Mouse (Mus musculus): ENCODE results near the gene Ddr2. TPM values are rescaled to one million over a fixed set of nuclear protein-coding genes. Genes with fewer than 3 reads are reported as not detected.
A peak's percentile ranks its signal among the peaks of the same experiment; 100 is the strongest.

Ddr2 gene
- polyA plus RNA-seq, 2 experiments: 0.47 to 0.72 TPM

DNA sequence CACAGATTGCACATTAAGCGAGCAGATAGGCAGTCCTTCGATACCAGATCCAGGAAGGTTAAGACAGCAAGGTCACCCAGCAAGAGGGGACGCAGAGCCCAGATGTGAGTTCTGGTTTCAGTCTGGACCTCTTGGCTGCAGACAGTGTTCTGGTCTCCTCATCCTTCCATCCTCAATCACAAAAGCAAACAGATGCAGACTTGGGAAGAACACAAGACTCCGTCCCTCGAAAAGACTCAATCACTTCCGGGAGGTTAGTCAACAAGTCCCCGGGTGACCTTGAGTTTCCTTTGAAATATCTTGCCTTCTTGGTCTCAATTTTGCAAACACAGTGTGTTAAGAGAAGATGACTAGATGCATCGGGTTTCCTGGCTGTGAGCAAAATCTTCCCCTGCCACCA is 45.6 kb downstream of the Ddr2 start:
- WGBS (ENCODE audit: insufficient replicate concordance): 68% methylated on average over 8 of the region's 8 CpGs
- DNase-seq (ENCODE audit: low read depth in 3 of 3, low spot score in 3 of 3): no peak
- Histone ChIP-seq H3K27me3 (ENCODE audit: control insufficient read depth, insufficient read depth, low read length) (no peaks in the 10 kb centered on the region), H3K9me3 (ENCODE audit: control insufficient read depth, low read length) (no peaks in the 10 kb centered on the region), H3K4me3 (ENCODE audit: insufficient read depth in 1 of 2, low read depth in 2 of 2, low read length in 2 of 2) (no peak overlapping the region), H3K27ac (no peak overlapping the region), H3K36me3 (replicated peaks; ENCODE audit: control insufficient read depth, insufficient read depth, low read depth) (no peaks in the 10 kb centered on the region), H3K4me2 (ENCODE audit: low read depth) (no peak overlapping the region), H3K4me1 (replicated peaks; ENCODE audit: control insufficient read depth in 2 of 2, insufficient read depth in 2 of 2, low read length in 1 of 2) (peaks cover 0 to 8% of the 10 kb centered on the region in 2 experiments; a peak in 2 of 4 replicates), H3K9ac (replicated peaks) (no peak overlapping the region)
- TF ChIP-seq CTCF (IDR thresholded peaks at IDR 0.05; ENCODE audit: low read depth) (no peak), EP300 (IDR thresholded peaks at IDR 0.05; ENCODE audit: low read depth) (no peak)
- ATAC-seq (ENCODE audit: insufficient read depth): no peak

- no peaks in the 10 kb centered on the region for H3K9me3 ChIP-seq (ENCODE audit: control insufficient read depth, low read length)
- no peak overlapping the region for H3K27ac ChIP-seq
- no peak overlapping the region for H3K4me3 ChIP-seq (ENCODE audit: insufficient read depth in 1 of 2, low read depth in 2 of 2, low read length in 2 of 2)
- TF ChIP-seq EP300 (IDR thresholded peaks at IDR 0.05; ENCODE audit: low read depth): no peak
- no peak for TF ChIP-seq CTCF (IDR thresholded peaks at IDR 0.05; ENCODE audit: low read depth)
- no peak overlapping the region for H3K4me2 ChIP-seq (ENCODE audit: low read depth)
- no peaks in the 10 kb centered on the region for H3K27me3 ChIP-seq (ENCODE audit: control insufficient read depth, insufficient read depth, low read length)
- no peaks in the 10 kb centered on the region for H3K36me3 ChIP-seq (replicated peaks; ENCODE audit: control insufficient read depth, insufficient read depth, low read depth)
- DNase-seq (ENCODE audit: low read depth in 3 of 3, low spot score in 3 of 3) (no peak), ATAC-seq (ENCODE audit: insufficient read depth) (no peak)
- no peak overlapping the region for H3K9ac ChIP-seq (replicated peaks)
- 43% methylated on average over 9 of the region's 9 CpGs for WGBS (ENCODE audit: insufficient replicate concordance)
- H3K4me1 ChIP-seq (replicated peaks; ENCODE audit: control insufficient read depth in 2 of 2, insufficient read depth in 2 of 2, low read length in 1 of 2): peaks cover 0 to 15% of the 10 kb centered on the region in 2 experiments; a peak in 2 of 4 replicates
These were observed 46.5 kb downstream of the Ddr2 start for GRCm38 (mm10) chr1:170064083-170064494.

DNA sequence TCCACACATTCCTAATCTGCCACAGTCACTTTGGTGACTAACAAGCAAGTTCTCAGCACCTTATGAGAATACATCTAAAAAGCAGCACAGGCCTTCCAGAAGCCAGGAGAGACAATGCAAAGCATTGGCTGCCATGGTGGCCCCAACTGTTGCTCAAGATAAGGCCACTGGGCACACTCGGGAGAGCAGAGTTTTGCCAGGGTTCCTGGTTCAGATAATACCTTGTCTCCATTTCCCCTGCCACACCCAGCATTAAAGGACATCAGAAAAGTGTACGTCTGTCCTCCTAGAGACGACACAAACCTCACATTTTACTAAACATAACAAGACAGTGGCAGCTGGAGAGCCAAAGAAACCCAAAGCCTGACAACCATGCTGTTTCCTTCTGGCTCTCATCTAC is 50.3 kb downstream of the Ddr2 start:
- H3K4me2 ChIP-seq (ENCODE audit: low read depth): no peak overlapping the region; the same call in 1 of the 2 replicates
- H3K4me3 ChIP-seq (ENCODE audit: insufficient read depth in 1 of 2, low read depth in 2 of 2, low read length in 2 of 2): no peak overlapping the region
- TF ChIP-seq CTCF (IDR thresholded peaks at IDR 0.05; ENCODE audit: low read depth): no peak
- H3K27ac ChIP-seq: no peak overlapping the region
- no peak overlapping the region for H3K9ac ChIP-seq (replicated peaks)
- H3K27me3 ChIP-seq (ENCODE audit: control insufficient read depth, insufficient read depth, low read length): no peaks in the 10 kb centered on the region
- ATAC-seq (ENCODE audit: insufficient read depth): peak; percentile 76
- H3K4me1 ChIP-seq (replicated peaks; ENCODE audit: control insufficient read depth in 2 of 2, insufficient read depth in 2 of 2, low read length in 1 of 2): peaks cover 0 to 16% of the 10 kb centered on the region in 2 experiments; a peak in 2 of 4 replicates
- no peaks in the 10 kb centered on the region for H3K9me3 ChIP-seq (ENCODE audit: control insufficient read depth, low read length)
- 12% methylated on average over 3 of the region's 3 CpGs for WGBS (ENCODE audit: insufficient replicate concordance)
- no peaks in the 10 kb centered on the region for H3K36me3 ChIP-seq (replicated peaks; ENCODE audit: control insufficient read depth, insufficient read depth, low read depth)
- DNase-seq (ENCODE audit: low read depth in 3 of 3, low spot score in 3 of 3): peak in 2 of 3 experiments; percentile 7 to 9

DNA sequence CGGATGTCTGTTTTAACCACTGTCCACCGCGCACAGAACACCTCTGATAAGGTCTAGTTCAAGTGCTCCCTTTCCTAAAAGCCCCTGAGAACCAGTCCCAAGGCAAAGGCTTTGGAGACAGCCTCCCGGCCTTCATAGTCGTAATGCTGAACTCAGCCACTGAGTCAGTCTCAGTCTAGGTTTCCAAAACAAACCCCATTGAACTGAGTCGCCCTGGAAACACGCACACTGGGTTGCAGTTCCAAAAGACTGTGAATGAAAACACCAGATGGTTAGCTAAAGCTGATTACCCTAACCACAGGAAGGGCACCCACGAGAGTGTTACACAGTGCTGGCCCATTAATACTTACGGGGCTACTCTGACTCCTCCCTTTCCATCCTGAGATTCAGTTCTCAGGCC is 51.2 kb downstream of the Ddr2 start:
- H3K9me3 ChIP-seq (ENCODE audit: control insufficient read depth, low read length): no peaks in the 10 kb centered on the region
- TF ChIP-seq EP300 (IDR thresholded peaks at IDR 0.05; ENCODE audit: low read depth): no peak
- no peak for TF ChIP-seq CTCF (IDR thresholded peaks at IDR 0.05; ENCODE audit: low read depth)
- 56% methylated on average over 9 of the region's 9 CpGs for WGBS (ENCODE audit: insufficient replicate concordance)
- H3K27me3 ChIP-seq (ENCODE audit: control insufficient read depth, insufficient read depth, low read length): no peaks in the 10 kb centered on the region
- no peak overlapping the region for H3K4me2 ChIP-seq (ENCODE audit: low read depth)
- H3K36me3 ChIP-seq (replicated peaks; ENCODE audit: control insufficient read depth, insufficient read depth, low read depth): no peaks in the 10 kb centered on the region
- H3K27ac ChIP-seq: no peak overlapping the region
- ATAC-seq (ENCODE audit: insufficient read depth) (no peak), DNase-seq (ENCODE audit: low read depth in 3 of 3, low spot score in 3 of 3) (no peak)
- peaks cover 0 to 16% of the 10 kb centered on the region in 2 experiments; a peak in 2 of 4 replicates for H3K4me1 ChIP-seq (replicated peaks; ENCODE audit: control insufficient read depth in 2 of 2, insufficient read depth in 2 of 2, low read length in 1 of 2)
- no peak overlapping the region for H3K9ac ChIP-seq (replicated peaks)
- no peak overlapping the region for H3K4me3 ChIP-seq (ENCODE audit: insufficient read depth in 1 of 2, low read depth in 2 of 2, low read length in 2 of 2)

DNA sequence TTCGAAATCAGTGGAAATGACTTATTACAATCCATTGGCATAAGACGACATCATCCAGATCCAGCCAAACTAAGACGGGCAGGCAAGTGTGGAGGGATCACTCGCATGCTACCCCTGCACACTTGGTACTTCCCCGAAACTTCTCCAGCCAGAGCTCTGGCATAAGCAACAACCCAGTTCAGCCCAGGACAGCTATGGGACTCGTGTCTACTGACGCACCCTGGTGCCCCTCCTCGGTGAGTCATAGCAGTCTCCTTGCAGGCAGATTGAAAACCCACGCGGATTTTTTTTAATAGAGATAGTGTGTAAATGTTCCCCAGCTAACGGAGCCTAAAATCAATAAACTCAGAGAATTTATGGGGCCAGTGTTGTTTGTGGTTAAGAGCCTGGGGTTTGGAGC is 52.5 kb downstream of the Ddr2 start:
- no peak overlapping the region for H3K4me2 ChIP-seq (ENCODE audit: low read depth)
- no peak for DNase-seq (ENCODE audit: low read depth in 3 of 3, low spot score in 3 of 3)
- no peaks in the 10 kb centered on the region for H3K36me3 ChIP-seq (replicated peaks; ENCODE audit: control insufficient read depth, insufficient read depth, low read depth)
- whole genome bisulfite sequencing (ENCODE audit: insufficient replicate concordance): 71% methylated on average over 11 of the region's 11 CpGs
- no peak overlapping the region for H3K9ac ChIP-seq (replicated peaks)
- no peaks in the 10 kb centered on the region for H3K27me3 ChIP-seq (ENCODE audit: control insufficient read depth, insufficient read depth, low read length)
- TF ChIP-seq CTCF (IDR thresholded peaks at IDR 0.05; ENCODE audit: low read depth) (no peak), EP300 (IDR thresholded peaks at IDR 0.05; ENCODE audit: low read depth) (no peak)
- no peak overlapping the region for H3K4me3 ChIP-seq (ENCODE audit: insufficient read depth in 1 of 2, low read depth in 2 of 2, low read length in 2 of 2)
- H3K9me3 ChIP-seq (ENCODE audit: control insufficient read depth, low read length): no peaks in the 10 kb centered on the region
- no peak for ATAC-seq (ENCODE audit: insufficient read depth)
- peaks cover 0 to 16% of the 10 kb centered on the region in 2 experiments; a peak in 2 of 4 replicates for H3K4me1 ChIP-seq (replicated peaks; ENCODE audit: control insufficient read depth in 2 of 2, insufficient read depth in 2 of 2, low read length in 1 of 2)
- H3K27ac ChIP-seq: no peak overlapping the region
